Mouse (Mus musculus): Measurements from ENCODE around the gene Lck.

- TF ChIP-seq CTCF (IDR thresholded peaks at IDR 0.05; ENCODE audit: low read depth, low read length) (no peak), POLR2A (IDR thresholded peaks at IDR 0.05; ENCODE audit: extremely low read depth, insufficient read depth, low read length) (no peak)
Measured at GRCm38 (mm10) chr4:129584370-129584769, 10.9 kb upstream of the Lck start.
